Mouse (Mus musculus) bone marrow macrophage, adult 2 months (primary cell): ENCODE data around the gene Dock6.

ENCODE experiments used
- CTCF ChIP-seq: IDR thresholded peaks from 2 replicates; pipeline ENCODE4 v1.5.1; 2012; ENCODE audit warnings: low read depth, mild to moderate bottlenecking, low read length, moderate library complexity
- POLR2A ChIP-seq: IDR thresholded peaks from 2 replicates; pipeline ENCODE4 v1.6.1; 2012; ENCODE audit warnings: mild to moderate bottlenecking, low read depth, low read length, borderline replicate concordance

DNA sequence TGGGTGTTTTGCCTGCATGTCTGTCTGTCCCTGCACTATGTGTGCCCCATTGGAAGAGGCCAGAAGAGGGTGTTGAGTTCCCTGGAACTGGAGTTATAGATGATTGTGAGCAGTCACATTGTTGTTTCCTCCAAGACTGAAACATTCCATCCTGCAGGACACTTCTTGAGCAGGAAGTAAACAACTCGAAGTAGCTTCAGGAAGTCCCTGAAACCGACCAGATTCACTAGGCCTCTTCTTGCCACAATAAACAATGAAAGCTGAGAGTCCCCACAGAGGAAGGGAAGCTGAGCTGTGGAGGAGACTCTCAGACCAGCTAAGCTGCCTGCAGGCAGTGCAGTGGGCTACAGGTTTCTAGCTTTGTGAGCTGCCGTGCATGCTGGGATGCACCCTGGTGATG, 74.7 kb downstream of the Dock6 start:
- no peak for TF ChIP-seq POLR2A
- no peak for TF ChIP-seq CTCF
